Mouse (Mus musculus): ENCODE results near the gene Cep290.

GRCm38 (mm10) chr10:100564112-100564511, 76.8 kb downstream of the Cep290 start:
- TF ChIP-seq CTCF (IDR thresholded peaks at IDR 0.05; ENCODE audit: low read depth) (no peak), EP300 (IDR thresholded peaks at IDR 0.05; ENCODE audit: low read depth) (no peak)
